Mouse (Mus musculus): ENCODE results near the gene Kif3b.

DNA sequence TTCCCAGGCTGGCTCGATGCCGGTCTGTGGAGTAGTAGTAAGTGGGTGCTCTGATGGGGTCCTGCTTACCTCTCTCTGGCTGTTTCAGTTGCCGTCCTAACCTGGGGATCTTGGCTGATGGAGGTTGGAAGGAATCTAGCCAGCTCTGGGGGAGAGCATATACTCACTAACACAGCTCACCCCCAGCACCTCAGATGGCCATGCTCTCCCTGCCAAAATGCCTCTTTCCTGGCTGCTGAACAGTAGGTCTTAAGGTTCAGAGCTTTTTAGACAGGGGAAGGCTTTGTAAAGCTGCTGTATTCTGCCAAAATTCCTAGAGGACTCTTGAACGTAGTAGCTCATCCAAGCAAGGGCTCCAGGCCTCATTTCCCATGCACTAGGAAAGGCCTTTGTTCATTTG lies 6.6 kb downstream of the Kif3b start:
- TF ChIP-seq NANOG (IDR thresholded peaks at IDR 0.05; ENCODE audit: borderline replicate concordance, low read length) (no peak), CTCF (conservative IDR thresholded peaks at IDR 0.05; ENCODE audit: low read length) (no peak)

Measured in E14TG2a.4 (cell line).